Mouse (Mus musculus): ENCODE results near the gene Ngf.

GRCm38 (mm10) chr3:102500031-102500430 is 30.3 kb downstream of the Ngf start:
- TF ChIP-seq CTCF (IDR thresholded peaks at IDR 0.05; ENCODE audit: low read depth) (no peak), EP300 (IDR thresholded peaks at IDR 0.05; ENCODE audit: low read depth) (no peak)
